Mouse (Mus musculus): ENCODE data around the gene Emid1. TPM values are rescaled to one million over a fixed set of nuclear protein-coding genes. Genes with fewer than 3 reads are reported as not detected.
A peak's percentile ranks its signal among the peaks of the same experiment; 100 is the strongest.

Emid1 gene
- total and polyA plus RNA-seq, 2 experiments from 2014 or later = 4.8 to 14.5 TPM

GRCm38 (mm10) chr11:5063561-5064281 lies 88.3 kb downstream of the Emid1 start:
- H3K27me3 ChIP-seq (ENCODE audit: insufficient read depth, low read length) = peaks cover 30% of the 10 kb centered on the region
- TF ChIP-seq CTCF (IDR thresholded peaks at IDR 0.05) = no peak
- 59% methylated on average over 31 of the region's 31 CpGs for WGBS
- no peak overlapping the region for H3K27ac ChIP-seq (ENCODE audit: low read depth, low read length)
- H3K4me2 ChIP-seq (ENCODE audit: low read depth, low read length, poor library complexity, severe bottlenecking) = peak overlapping the region; percentile 79
- peak overlapping the region; percentile 73 for H3K4me3 ChIP-seq (ENCODE audit: low read depth, low read length)
- peak overlapping the region; percentile 68 for H3K9ac ChIP-seq (replicated peaks; ENCODE audit: low read length, poor library complexity, severe bottlenecking)
- peaks cover 15% of the 10 kb centered on the region; the same call in 1 of the 2 replicates for H3K4me1 ChIP-seq (ENCODE audit: insufficient read depth, low read length)
- H3K36me3 ChIP-seq (ENCODE audit: insufficient read depth, low read length) = peaks cover 15% of the 10 kb centered on the region
- H3K9me3 ChIP-seq (ENCODE audit: low read length) = no peaks in the 10 kb centered on the region
- ATAC-seq (ENCODE audit: low FRiP score) (no peak), DNase-seq (ENCODE audit: low spot score) (no peak)

- ATAC-seq (ENCODE audit: low FRiP score) (no peak), DNase-seq (ENCODE audit: low spot score) (no peak)
- Histone ChIP-seq H3K27ac (ENCODE audit: low read depth, low read length) (no peak overlapping the region), H3K36me3 (ENCODE audit: insufficient read depth, low read length) (peaks cover 8% of the 10 kb centered on the region), H3K9me3 (ENCODE audit: low read length) (no peaks in the 10 kb centered on the region), H3K4me3 (ENCODE audit: low read depth, low read length) (peak overlapping the region; percentile 73; the same call in 1 of the 2 replicates), H3K27me3 (ENCODE audit: insufficient read depth, low read length) (peaks cover 31% of the 10 kb centered on the region), H3K9ac (replicated peaks; ENCODE audit: low read length, poor library complexity, severe bottlenecking) (no peak overlapping the region), H3K4me2 (ENCODE audit: low read depth, low read length, poor library complexity, severe bottlenecking) (peak overlapping the region; percentile 79; the same call in 1 of the 2 replicates), H3K4me1 (ENCODE audit: insufficient read depth, low read length) (peaks cover 15% of the 10 kb centered on the region; the same call in 1 of the 2 replicates)
- WGBS = 61% methylated on average over 13 of the region's 13 CpGs
- no peak for TF ChIP-seq CTCF (IDR thresholded peaks at IDR 0.05)
Observed at GRCm38 (mm10) chr11:5062860-5063505, 89.1 kb downstream of the Emid1 start.

DNA sequence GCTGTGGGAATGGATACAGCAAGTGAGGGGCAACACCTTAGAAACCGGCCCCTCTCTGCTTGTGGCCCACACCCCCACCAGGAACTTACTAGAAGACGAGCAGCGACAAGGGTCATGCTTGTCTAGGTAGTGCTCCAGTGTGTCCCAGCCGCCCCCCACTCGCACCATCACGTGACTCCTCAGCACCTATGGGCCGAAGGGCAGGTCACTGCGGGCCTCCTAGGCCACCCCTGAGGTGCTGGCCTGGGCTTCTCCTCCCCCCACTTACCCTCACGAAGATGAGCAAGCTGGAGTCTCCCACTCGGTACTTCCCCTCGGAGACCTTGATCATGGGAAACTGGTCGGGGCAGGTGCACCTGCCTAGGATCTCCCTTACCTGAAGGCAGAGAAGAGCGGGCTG lies 89.7 kb downstream of the Emid1 start:
- Histone ChIP-seq H3K4me2 (ENCODE audit: low read depth, low read length, poor library complexity, severe bottlenecking) (peak overlapping the region; percentile 46), H3K4me1 (ENCODE audit: insufficient read depth, low read length) (peaks cover 18% of the 10 kb centered on the region; the same call in 1 of the 2 replicates), H3K4me3 (ENCODE audit: low read depth, low read length) (0 out of 2 replicates have a peak overlapping the region, but pooled peaks have one; percentile 12), H3K9ac (replicated peaks; ENCODE audit: low read length, poor library complexity, severe bottlenecking) (no peak overlapping the region), H3K9me3 (ENCODE audit: low read length) (no peaks in the 10 kb centered on the region), H3K36me3 (ENCODE audit: insufficient read depth, low read length) (peaks cover 7% of the 10 kb centered on the region), H3K27me3 (ENCODE audit: insufficient read depth, low read length) (peaks cover 32% of the 10 kb centered on the region), H3K27ac (ENCODE audit: low read depth, low read length) (no peak overlapping the region)
- TF ChIP-seq CTCF (IDR thresholded peaks at IDR 0.05) = no peak
- DNase-seq (ENCODE audit: low spot score) (no peak), ATAC-seq (ENCODE audit: low FRiP score) (no peak)
- 31% methylated on average over 13 of the region's 13 CpGs for whole genome bisulfite sequencing

DNA sequence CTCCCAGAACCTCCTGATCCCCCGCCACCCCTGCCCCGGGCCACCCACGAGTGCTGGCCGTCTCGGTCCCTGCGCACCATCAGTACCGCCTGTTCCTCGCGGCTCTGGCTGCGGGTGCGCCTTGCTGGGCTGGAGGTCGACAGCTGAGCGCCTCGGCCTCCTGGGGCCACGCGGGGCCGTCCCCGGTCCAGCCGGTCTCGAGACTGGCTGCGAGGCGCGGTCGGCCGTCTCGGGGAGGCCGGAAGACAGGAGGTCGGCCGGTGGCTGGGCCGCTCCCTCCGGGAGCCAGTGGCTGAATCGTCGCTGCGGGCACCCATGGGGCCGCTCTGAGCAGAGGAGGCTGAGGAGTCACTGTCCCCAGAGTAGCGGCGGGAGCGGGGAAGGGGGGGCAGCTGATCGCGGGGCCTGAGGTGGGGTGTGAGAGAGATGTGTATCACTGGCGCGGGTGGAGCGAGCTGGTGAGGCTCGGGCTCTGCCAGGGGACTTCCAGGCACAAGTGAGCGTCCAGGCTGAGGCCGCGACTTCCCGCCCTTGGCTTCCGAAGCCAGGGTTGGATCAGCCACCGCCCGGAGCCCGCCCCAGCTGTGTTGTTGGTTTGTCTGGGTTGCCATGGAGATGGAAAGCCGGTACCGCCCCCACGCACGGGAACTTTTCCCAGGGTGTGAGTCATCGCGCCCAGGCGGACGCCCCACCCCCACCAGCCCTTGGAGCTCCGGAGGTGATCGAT lies 90.5 kb downstream of the Emid1 start:
- ATAC-seq (ENCODE audit: low FRiP score) (no peak), DNase-seq (ENCODE audit: low spot score) (peak; percentile 73)
- 8% methylated on average over 59 of the region's 62 CpGs for WGBS
- no peaks in the 10 kb centered on the region for H3K9me3 ChIP-seq (ENCODE audit: low read length)
- H3K4me3 ChIP-seq (ENCODE audit: low read depth, low read length) = peak overlapping the region; percentile 12; the same call in 1 of the 2 replicates
- no peak for TF ChIP-seq CTCF (IDR thresholded peaks at IDR 0.05)
- peaks cover 18% of the 10 kb centered on the region; the same call in 1 of the 2 replicates for H3K4me1 ChIP-seq (ENCODE audit: insufficient read depth, low read length)
- H3K4me2 ChIP-seq (ENCODE audit: low read depth, low read length, poor library complexity, severe bottlenecking) = peak overlapping the region; percentile 46
- no peak overlapping the region for H3K27ac ChIP-seq (ENCODE audit: low read depth, low read length)
- peak overlapping the region; percentile 20; the same call in 1 of the 2 replicates for H3K9ac ChIP-seq (replicated peaks; ENCODE audit: low read length, poor library complexity, severe bottlenecking)
- H3K36me3 ChIP-seq (ENCODE audit: insufficient read depth, low read length) = peaks cover 7% of the 10 kb centered on the region
- peaks cover 38% of the 10 kb centered on the region for H3K27me3 ChIP-seq (ENCODE audit: insufficient read depth, low read length)

- 58% methylated on average over 28 of the region's 28 CpGs for WGBS
- DNase-seq (ENCODE audit: low spot score) = no peak
- no peak for ATAC-seq (ENCODE audit: low FRiP score)
- Histone ChIP-seq H3K27ac (ENCODE audit: low read depth, low read length) (no peak overlapping the region), H3K27me3 (ENCODE audit: insufficient read depth, low read length) (peaks cover 40% of the 10 kb centered on the region), H3K36me3 (ENCODE audit: insufficient read depth, low read length) (peaks cover 7% of the 10 kb centered on the region), H3K4me1 (ENCODE audit: insufficient read depth, low read length) (peaks cover 18% of the 10 kb centered on the region; the same call in 1 of the 2 replicates), H3K9me3 (ENCODE audit: low read length) (no peaks in the 10 kb centered on the region), H3K9ac (replicated peaks; ENCODE audit: low read length, poor library complexity, severe bottlenecking) (no peak overlapping the region), H3K4me2 (ENCODE audit: low read depth, low read length, poor library complexity, severe bottlenecking) (peak overlapping the region; percentile 46), H3K4me3 (ENCODE audit: low read depth, low read length) (peak overlapping the region; percentile 12; the same call in 1 of the 2 replicates)
- no peak for TF ChIP-seq CTCF (IDR thresholded peaks at IDR 0.05)
Observed at GRCm38 (mm10) chr11:5060756-5061412, 91.2 kb downstream of the Emid1 start.

Measured in midbrain, postnatal 0 days (tissue).